Mouse (Mus musculus): ENCODE results near the gene Fastkd2.

The Fastkd2 gene

DNA sequence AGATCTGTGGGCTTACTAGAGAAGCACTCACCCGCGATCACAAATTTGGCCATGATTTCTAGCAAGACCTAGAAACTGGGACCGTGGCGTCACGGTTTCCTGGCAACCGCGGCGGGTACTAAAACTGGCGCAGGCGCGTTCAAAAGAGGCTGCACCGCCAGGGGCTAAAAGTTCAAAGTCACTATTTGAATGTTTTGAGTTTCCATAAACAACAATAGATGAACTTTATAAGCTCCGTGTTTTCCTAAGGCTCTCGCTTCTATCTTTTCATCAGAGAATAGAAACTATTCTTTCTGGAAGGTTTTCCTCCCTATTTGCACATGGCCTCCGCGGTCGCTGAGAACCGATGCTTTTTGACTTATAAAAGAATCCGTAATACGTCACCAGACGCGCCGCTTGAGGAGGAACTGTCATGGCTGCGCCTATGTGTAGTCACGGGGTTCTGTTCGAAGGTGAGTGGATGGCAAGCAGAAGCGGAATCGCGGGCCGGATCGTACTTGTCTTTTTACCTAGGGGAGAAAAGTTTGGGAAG, at the start of gene Fastkd2, which contains the start of gene Mdh1b:
Gene Fastkd2, plus strand, starts transcription at position 375 of the 532 bp plus-strand sequence.
Gene Mdh1b, minus strand, starts transcription at position 79 of the 532 bp plus-strand sequence.
- DNase-seq (ENCODE audit: low read depth), result peak; percentile 95

DNA sequence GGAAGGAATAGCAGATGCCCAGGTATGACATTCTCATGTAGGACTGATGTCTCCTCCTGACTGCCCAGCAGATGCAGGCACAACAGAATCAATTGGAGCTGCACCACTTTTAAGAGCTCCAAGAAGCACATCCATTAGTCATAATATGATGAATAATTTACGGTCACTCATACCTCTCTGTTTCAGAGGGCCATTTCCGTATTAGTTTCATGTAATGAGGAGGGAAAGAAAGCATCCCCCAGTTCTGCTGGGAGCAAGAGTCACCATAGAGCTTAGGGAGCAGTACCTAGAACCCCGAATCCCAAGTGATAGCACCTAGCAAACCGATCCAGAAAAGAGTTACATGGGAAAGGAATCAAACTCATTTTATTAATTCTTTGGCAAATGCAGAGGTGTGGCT, 43.6 kb upstream of the Fastkd2 start, which contains the start of gene Dytn:
Gene Dytn, minus strand, starts transcription at position 101 of the 400 bp plus-strand sequence.
- no peak for DNase-seq (ENCODE audit: low read depth)

DNA sequence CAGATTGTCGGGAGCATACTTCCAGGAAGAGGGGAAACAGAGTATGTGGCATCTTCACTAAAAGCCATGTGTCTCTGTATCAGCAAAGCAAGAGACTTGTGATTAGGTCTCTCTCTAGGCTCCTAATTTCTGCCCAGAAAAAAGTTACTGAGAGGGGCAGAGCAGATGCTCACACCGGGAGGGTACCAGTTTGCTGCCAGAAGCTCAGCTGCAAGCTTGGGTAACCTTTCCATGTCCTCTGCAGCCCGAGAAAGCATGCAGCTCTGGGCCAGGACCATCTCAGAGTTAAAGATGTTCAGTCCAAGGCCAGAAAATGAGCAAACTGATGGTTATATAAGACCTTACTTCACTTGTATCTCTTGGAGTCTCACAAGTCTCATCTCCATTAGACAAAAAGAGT, 33.6 kb upstream of the Fastkd2 start:
- DNase-seq (ENCODE audit: low read depth), result no peak

DNA sequence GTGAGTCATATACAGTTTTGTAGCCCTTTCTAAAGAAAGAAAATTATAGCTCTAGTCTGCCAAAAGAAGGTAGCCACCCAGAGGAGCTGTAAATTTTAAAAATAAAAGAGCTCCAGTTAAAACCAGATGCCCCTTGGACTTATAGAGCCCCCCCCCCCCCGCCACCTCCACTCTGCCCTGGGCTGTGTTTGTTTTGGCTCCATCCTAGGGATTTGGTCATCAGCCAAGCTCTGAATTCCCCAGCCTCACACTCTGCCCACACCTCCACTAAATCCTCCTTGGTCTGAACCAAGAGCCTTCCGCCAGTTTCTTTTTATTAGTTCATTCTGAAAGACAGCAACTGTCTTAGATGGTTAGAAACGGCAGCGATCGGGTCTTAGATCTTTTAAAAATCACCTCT, 24.7 kb upstream of the Fastkd2 start:
- DNase-seq (ENCODE audit: low read depth), result no peak

DNA sequence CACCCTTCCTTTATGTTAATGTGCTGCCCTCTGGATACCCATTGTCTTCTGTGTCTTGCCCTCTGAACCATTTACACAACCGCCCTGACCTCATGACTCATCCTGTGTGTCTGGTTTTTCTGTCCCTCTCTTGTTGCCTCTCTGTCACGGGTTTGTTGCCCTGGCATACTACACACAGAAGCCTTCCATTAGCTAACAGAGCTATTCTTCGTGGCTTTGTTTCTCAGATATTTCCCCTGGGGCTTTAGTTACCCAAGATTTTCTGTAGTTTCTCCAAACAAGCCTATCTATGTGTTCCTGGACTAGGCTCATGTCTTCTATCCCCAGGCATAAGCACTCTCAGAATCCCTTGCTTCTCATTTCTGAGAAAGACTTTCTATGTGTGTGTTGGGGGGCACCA, 21.5 kb upstream of the Fastkd2 start:
- no peak for DNase-seq (ENCODE audit: low read depth)

GRCm38 (mm10) chr1:63720161-63720560, 10.3 kb upstream of the Fastkd2 start:
- DNase-seq (ENCODE audit: low read depth), result no peak

DNA sequence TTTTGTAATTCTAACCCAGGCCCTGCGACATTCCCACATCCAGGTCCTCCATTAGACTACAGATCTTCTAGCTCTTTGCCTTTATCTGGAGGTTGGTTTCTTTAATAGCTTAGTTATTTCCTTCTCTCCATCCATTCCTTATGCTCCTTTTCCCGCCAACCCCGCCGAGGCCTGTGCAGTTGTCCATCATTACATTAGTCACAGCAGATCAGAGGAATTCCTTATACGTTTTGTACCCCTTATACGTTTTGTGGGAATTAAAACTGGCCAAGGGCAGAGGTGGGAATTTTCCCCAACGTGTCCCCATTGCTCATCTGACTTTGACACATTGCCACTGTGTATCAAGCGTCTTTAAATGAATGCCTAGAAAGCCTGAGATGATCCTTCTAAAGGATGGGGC, 618 bp upstream of the Fastkd2 start:
- no peak for DNase-seq (ENCODE audit: low read depth)

- no peak for DNase-seq (ENCODE audit: low read depth)
These were observed 25.6 kb downstream of the Fastkd2 start for GRCm38 (mm10) chr1:63756005-63756404.

DNA sequence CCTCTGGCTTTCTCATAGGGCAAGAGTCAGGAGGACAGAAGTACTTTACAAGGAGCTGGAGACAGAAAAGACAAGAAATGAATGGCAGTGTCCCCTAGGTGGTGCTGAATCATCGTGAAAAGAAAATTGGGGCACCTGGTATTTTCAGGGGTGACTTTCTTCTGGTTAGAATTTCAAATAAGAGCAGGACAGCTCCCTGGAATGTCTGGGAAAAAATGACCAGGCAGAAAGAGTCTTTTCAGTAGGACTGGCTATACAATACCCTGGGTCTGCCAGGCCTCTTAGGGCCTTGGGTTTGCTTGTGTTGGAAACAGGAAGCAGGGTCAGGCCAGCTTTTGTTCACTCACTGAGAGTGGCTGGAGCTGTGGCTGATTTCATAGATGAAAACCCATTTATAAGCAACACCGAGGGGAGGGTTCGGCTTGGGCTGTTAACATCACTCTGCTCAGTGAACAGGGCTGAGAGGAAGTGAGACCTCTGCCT, 32.8 kb downstream of the Fastkd2 start:
- peak; percentile 32 for DNase-seq (ENCODE audit: low read depth)

DNA sequence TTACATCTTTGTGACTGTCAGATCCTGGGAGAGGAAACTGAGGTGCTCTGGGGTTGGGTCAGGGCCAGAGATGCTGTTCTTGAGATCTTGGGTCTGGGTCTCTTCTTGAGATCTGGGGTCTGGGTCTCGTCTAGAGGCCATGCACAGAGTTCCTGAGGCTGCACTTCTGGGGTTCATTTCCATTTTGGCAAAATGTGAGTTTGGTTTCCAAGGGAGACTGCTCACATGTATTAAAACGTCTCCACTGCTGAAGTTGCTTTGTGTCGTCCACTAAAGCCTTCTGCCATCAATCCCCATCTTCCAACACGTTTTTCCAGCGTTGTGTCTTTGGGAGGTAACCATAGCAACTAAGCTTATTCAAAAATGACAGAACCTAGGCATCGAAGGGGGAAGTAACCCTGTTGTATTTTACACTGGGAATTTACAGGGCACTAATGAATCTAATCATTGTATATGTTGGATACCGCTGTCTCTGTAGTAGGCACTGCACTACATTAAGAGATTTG, 33.5 kb downstream of the Fastkd2 start:
- DNase-seq (ENCODE audit: low read depth), result no peak

DNA sequence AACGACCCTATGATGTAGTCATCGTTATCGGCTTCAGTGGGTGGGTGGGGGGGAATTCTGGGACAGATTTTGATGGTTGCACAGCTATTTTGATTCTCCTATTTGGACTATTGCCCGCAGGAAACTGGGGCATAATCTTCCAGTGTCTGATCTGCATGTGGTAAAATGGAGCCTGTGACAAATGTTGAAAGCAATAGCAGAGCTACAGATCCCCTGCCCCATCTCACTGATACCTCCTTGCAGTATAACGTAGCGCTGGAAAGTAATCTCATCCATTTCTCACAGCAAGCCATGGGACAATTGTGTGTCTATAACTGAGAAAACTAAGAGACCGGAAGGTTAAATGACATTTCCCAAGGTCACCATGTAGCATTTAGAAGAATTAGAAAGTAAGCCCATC, 34.0 kb downstream of the Fastkd2 start:
- no peak for DNase-seq (ENCODE audit: low read depth)

GRCm38 (mm10) chr1:63768112-63768511, 37.7 kb downstream of the Fastkd2 start:
- no peak for DNase-seq (ENCODE audit: low read depth)

DNA sequence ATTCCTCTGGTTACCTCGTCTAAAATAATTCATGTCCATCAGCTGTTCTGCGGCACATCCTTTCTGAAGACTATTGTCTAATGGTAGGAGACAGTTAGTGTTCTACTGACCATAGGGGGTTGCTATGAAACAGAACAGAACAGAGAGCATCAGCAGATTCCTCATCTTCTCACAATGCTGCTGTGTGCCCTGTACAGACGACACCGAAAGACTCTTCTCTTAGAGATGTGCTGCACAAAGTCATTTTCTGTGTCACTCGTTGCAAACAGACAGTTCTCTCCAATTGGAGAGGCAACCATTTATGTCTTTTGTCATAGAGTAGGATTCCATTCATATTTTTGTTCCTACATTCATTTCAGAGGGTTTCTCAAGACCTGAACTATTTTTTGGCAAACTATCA, 38.8 kb downstream of the Fastkd2 start, which contains the start of gene 4933402D24Rik:
Gene 4933402D24Rik, minus strand, starts transcription at position 101 of the 400 bp plus-strand sequence.
- no peak for DNase-seq (ENCODE audit: low read depth)

- no peak for DNase-seq (ENCODE audit: low read depth)
These were observed 39.9 kb downstream of the Fastkd2 start for GRCm38 (mm10) chr1:63770309-63770708.

- no peak for DNase-seq (ENCODE audit: low read depth)
These were observed 46.0 kb downstream of the Fastkd2 start for GRCm38 (mm10) chr1:63776396-63776795.

- DNase-seq (ENCODE audit: low read depth), result no peak
These were observed 46.7 kb downstream of the Fastkd2 start for GRCm38 (mm10) chr1:63776902-63777630.

GRCm38 (mm10) chr1:63794326-63794725, 63.9 kb downstream of the Fastkd2 start:
- DNase-seq (ENCODE audit: low read depth), result no peak
